Mouse (Mus musculus) macrophage (primary cell): ENCODE measurements around the gene Syngap1. TPM values are rescaled to one million over a fixed set of nuclear protein-coding genes. Genes with fewer than 3 reads are reported as not detected.
"Not testable (repeated sequence)": the region's sequence is repeated elsewhere in the genome, so short reads cannot be mapped to it uniquely, and the experiment has no call there.

Experiments
- H3K27ac ChIP-seq: fragments of 350-480 bp; formaldehyde crosslinking; 2 replicates; pipeline ENCODE4 v1.9.0; 2021
- H3K36me3 ChIP-seq: fragments of 350-480 bp; formaldehyde crosslinking; 2 replicates; pipeline ENCODE4 v1.9.0; 2021; ENCODE audit errors: inconsistent target
- H3K4me3 ChIP-seq: fragments of 350-480 bp; formaldehyde crosslinking; 2 replicates; pipeline ENCODE4 v1.9.0; 2021; ENCODE audit errors: inconsistent target
- H3K79me2 ChIP-seq: fragments of 350-480 bp; formaldehyde crosslinking; 2 replicates; pipeline ENCODE4 v1.9.0; 2021; ENCODE audit errors: inconsistent target
- WGBS: methylation state at CpG from one replicate; pipeline ENCODE4 v1.1.7; 2026; ENCODE audit warnings: inconsistent platforms; ENCODE audit not compliant: missing documents; 5-methylcytosine and 5-hydroxymethylcytosine counted together
- polyA plus RNA-seq: library from polyadenylated mRNA; stranded (reverse); fragments of 250-400 nt; gene quantifications from 3 replicates; pipeline ENCODE4 v1.2.4, GENCODE M21; 2018; ENCODE audit warnings: inconsistent platforms
- total RNA-seq, 78 experiments: library from RNA; depleted of rRNA; stranded (reverse); fragments of 250-400 nt; gene quantifications; 1 replicate in 9 of 78; 2 replicates in 24 of 78; 3 replicates in 43 of 78; 4 replicates in 2 of 78; pipeline ENCODE4 v1.2.4; 2018; ENCODE audit warnings: inconsistent platforms in 56 of 78

Syngap1 gene
- 1 to 10 TPM; 1.8 to 8.5 (median 5.6) TPM for total RNA-seq (2018; cell fraction: chromatin; rRNA removed)
- total RNA-seq (2018; cell fraction: cytosol; rRNA removed): 1 to 10 TPM in 5 of 26 experiments, under 1 TPM in 21; 0.39 to 1.7 (median 0.73) TPM
- 1 to 10 TPM in 25 of 26 experiments, under 1 TPM in 1; 0.58 to 6.1 (median 3.0) TPM for total RNA-seq (2018; cell fraction: nucleus; rRNA removed)
- 0.32 to 1.8 TPM (median 0.85 TPM) in 3 replicates for polyA plus RNA-seq

GRCm38 (mm10) chr17:26941031-26941789 lies at the start of gene Syngap1:
Gene Syngap1, plus strand, starts transcription at chr17:26941253.
- peaks cover 26% of the 10 kb centered on the region for H3K79me2 ChIP-seq
- peak within 1 kb of the TSS; percentile 38 for H3K4me3 ChIP-seq
- H3K36me3 ChIP-seq: no peaks in the 10 kb centered on the region; the same call in 1 of the 2 replicates
- peak within 1 kb of the TSS; percentile 78 for H3K27ac ChIP-seq
- 29% methylated on average over 10 of the region's 24 CpGs for WGBS

GRCm38 (mm10) chr17:26892635-26893375 lies 48.2 kb upstream of the Syngap1 start:
- no peak overlapping the region for H3K27ac ChIP-seq
- no peaks in the 10 kb centered on the region for H3K36me3 ChIP-seq
- H3K4me3 ChIP-seq: no peak overlapping the region
- WGBS: 88% methylated on average over 16 of the region's 16 CpGs
- H3K79me2 ChIP-seq: no peaks in the 10 kb centered on the region

GRCm38 (mm10) chr17:26893492-26893891 lies 47.6 kb upstream of the Syngap1 start:
- WGBS: 67% methylated on average over 6 of the region's 6 CpGs
- Histone ChIP-seq H3K4me3 (no peak overlapping the region), H3K36me3 (no peaks in the 10 kb centered on the region), H3K27ac (no peak overlapping the region), H3K79me2 (no peaks in the 10 kb centered on the region)

GRCm38 (mm10) chr17:26894342-26894741 lies 46.7 kb upstream of the Syngap1 start:
- Histone ChIP-seq H3K27ac (no peak overlapping the region), H3K36me3 (no peaks in the 10 kb centered on the region), H3K79me2 (no peaks in the 10 kb centered on the region), H3K4me3 (no peak overlapping the region)
- 97% methylated on average over 5 of the region's 6 CpGs for WGBS

GRCm38 (mm10) chr17:26895578-26895977 lies 45.5 kb upstream of the Syngap1 start:
- Histone ChIP-seq H3K27ac (no peak overlapping the region), H3K4me3 (no peak overlapping the region), H3K36me3 (no peaks in the 10 kb centered on the region), H3K79me2 (no peaks in the 10 kb centered on the region)
- WGBS: 14% methylated on average over 10 of the region's 10 CpGs

- H3K36me3 ChIP-seq: no peaks in the 10 kb centered on the region
Measured at GRCm38 (mm10) chr17:26900916-26901315, 40.1 kb upstream of the Syngap1 start.

GRCm38 (mm10) chr17:26904320-26904719 lies 36.7 kb upstream of the Syngap1 start:
- H3K27ac ChIP-seq: no peak overlapping the region
- WGBS: 58% methylated on average over 5 of the region's 5 CpGs
- H3K36me3 ChIP-seq: no peaks in the 10 kb centered on the region
- H3K79me2 ChIP-seq: no peaks in the 10 kb centered on the region
- no peak overlapping the region for H3K4me3 ChIP-seq

More at GRCm38 (mm10) chr17:26900916-26901315, 40.1 kb upstream of the Syngap1 start:
- Histone ChIP-seq H3K79me2 (no peaks in the 10 kb centered on the region), H3K27ac (no peak overlapping the region), H3K4me3 (no peak overlapping the region)
- 87% methylated on average over 6 of the region's 6 CpGs for WGBS

GRCm38 (mm10) chr17:26907506-26907905 lies 33.5 kb upstream of the Syngap1 start:
- H3K79me2 ChIP-seq, H3K4me3 ChIP-seq, H3K36me3 ChIP-seq, H3K27ac ChIP-seq: not testable (repeated sequence)
- WGBS: 96% methylated on average over 8 of the region's 15 CpGs

- no peak overlapping the region for H3K27ac ChIP-seq
- no peak overlapping the region for H3K4me3 ChIP-seq
- H3K36me3 ChIP-seq: no peaks in the 10 kb centered on the region
- peaks cover 29% of the 10 kb centered on the region for H3K79me2 ChIP-seq
- 88% methylated on average over 1 of the region's 1 CpGs for WGBS
Measured at GRCm38 (mm10) chr17:26915248-26915647, 25.8 kb upstream of the Syngap1 start.

GRCm38 (mm10) chr17:26916711-26917482 lies 24.2 kb upstream of the Syngap1 start, which contains the start of gene Kifc5b:
Gene Kifc5b, plus strand, starts transcription at chr17:26917091.
- Histone ChIP-seq H3K27ac (peak within 1 kb of the TSS; percentile 35), H3K36me3 (no peaks in the 10 kb centered on the region)
- under 1% methylated on average over 52 of the region's 72 CpGs for WGBS

GRCm38 (mm10) chr17:26917560-26917959 lies 23.5 kb upstream of the Syngap1 start:
- H3K36me3 ChIP-seq: not testable (repeated sequence)
- peaks cover 34% of the 10 kb centered on the region for H3K79me2 ChIP-seq
- WGBS: 0% methylated on average over 7 of the region's 12 CpGs
- peak overlapping the region; percentile 35 for H3K27ac ChIP-seq
- peak overlapping the region; percentile 61 for H3K4me3 ChIP-seq

More at GRCm38 (mm10) chr17:26916711-26917482, 24.2 kb upstream of the Syngap1 start, which contains the start of gene Kifc5b:
- Histone ChIP-seq H3K79me2 (peaks cover 34% of the 10 kb centered on the region), H3K4me3 (peak within 1 kb of the TSS; percentile 61)

GRCm38 (mm10) chr17:26918343-26918742 lies 22.7 kb upstream of the Syngap1 start:
- WGBS: 100% methylated on average over 1 of the region's 2 CpGs
- Histone ChIP-seq H3K27ac (no peak overlapping the region), H3K4me3 (peak overlapping the region; percentile 61), H3K36me3 (no peaks in the 10 kb centered on the region), H3K79me2 (peaks cover 34% of the 10 kb centered on the region)

- not testable (repeated sequence) for H3K27ac ChIP-seq, H3K36me3 ChIP-seq, H3K4me3 ChIP-seq
- WGBS: 81% methylated on average over 2 of the region's 2 CpGs
- peaks cover 34% of the 10 kb centered on the region for H3K79me2 ChIP-seq
Measured at GRCm38 (mm10) chr17:26919516-26919915, 21.5 kb upstream of the Syngap1 start.

GRCm38 (mm10) chr17:26922368-26922767 lies 18.7 kb upstream of the Syngap1 start:
- WGBS: 97% methylated on average over 5 of the region's 6 CpGs
- H3K79me2 ChIP-seq: peaks cover 33% of the 10 kb centered on the region
- H3K36me3 ChIP-seq, H3K27ac ChIP-seq, H3K4me3 ChIP-seq: not testable (repeated sequence)
